Mouse (Mus musculus): Measurements from ENCODE around the gene C87436. TPM values are rescaled to one million over a fixed set of nuclear protein-coding genes. Genes with fewer than 3 reads are reported as not detected.

The C87436 gene
- total RNA-seq, 2 experiments from 2014 or later: 13.5 to 14.7 TPM

DNA sequence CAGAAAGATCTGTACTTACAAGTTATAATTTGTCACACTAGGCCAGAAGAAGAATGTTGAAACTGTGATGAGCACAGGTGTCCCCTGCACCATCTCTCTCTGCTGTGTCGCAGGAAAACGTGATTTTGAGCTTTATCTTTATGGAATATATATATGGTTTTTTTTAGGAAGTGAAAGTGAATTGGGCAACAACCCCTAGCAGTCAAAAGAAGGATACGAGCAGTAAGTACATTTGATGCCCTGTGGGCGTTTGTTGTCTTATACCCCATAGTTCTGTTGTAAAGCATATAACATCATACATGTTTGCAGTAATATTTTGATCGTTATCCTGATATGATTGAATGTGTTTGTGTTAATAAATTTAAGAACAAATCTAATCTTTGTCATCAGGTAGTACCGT lies 19.5 kb upstream of the C87436 start:
- no peak for DNase-seq (ENCODE audit: extremely low spot score in 1 of 2, low spot score in 2 of 2)
- intact Hi-C loops (cut with DNase I): no loop called here

DNA sequence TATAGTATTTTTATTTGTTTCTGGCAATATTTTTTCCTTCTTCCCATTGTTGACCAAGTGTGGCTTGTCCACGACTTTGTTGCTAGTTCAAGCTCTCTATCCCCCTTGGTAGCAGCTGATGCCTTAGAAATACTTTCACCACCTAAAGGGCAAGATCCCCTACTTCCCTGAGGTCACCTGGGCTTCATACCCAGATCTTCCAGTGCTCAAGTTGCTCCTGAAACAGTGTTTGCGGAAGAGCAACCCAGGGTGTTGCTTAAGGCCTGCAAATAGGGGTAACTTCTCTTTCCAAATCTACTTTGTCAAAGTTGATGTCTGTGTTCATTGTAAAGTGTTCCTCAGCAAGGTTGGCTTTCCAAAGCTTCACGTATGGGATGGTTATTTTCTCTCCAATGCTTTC lies 18.9 kb upstream of the C87436 start:
- DNase-seq (ENCODE audit: extremely low spot score in 1 of 2, low spot score in 2 of 2): no peak
- intact Hi-C loops (cut with DNase I): no loop called here

DNA sequence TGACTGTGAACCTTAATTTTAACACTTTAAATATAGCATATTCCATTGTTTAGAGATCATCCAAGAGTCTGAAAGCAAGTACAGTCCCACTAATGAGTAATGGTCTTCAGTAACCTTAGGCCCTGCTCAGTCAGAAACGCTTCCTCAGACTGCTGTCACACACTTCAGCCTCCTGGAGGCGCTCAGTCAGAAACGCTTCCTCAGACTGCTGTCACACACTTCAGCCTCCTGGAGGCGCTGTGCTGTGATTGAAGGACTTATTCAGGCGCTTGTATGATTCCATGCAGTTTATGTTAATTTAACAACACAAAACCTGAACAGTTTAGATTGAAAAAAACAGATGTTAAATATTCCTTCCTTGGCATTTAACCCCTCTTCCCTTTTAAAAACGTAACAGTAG lies 17.7 kb upstream of the C87436 start:
- DNase-seq (ENCODE audit: extremely low spot score in 1 of 2, low spot score in 2 of 2): peak in 1 of 2 experiments; percentile 28
- intact Hi-C loops (cut with DNase I): no loop called here

DNA sequence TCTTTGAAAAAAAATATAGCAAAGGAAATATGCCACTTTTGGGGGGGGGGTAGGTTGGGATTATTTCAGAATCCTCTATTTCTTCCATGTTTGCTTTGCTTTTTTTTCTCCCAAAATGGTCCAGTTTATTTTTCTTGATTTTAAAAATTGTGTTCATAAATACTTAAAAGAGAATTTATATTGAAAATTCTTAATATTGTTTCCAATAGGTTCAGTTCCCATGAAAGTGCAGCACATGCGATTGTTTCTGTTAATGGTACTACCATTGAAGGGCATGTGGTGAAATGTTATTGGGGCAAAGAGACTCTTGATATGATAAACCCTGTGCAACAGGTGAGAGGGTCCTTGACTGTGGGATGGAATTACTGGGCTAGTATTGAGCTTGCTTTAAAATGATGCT lies 11.8 kb upstream of the C87436 start, which contains the start of gene Gm44790:
TSS of gene Gm44790 (plus strand) at position 301 of the 400 bp plus-strand sequence.
- intact Hi-C loops (cut with DNase I): loop anchor here (5.0 kb wide), 1 partner anchor 256 kb away; the partner anchor contains the start of gene Snrnp27
- DNase-seq (ENCODE audit: extremely low spot score in 1 of 2, low spot score in 2 of 2): no peak

DNA sequence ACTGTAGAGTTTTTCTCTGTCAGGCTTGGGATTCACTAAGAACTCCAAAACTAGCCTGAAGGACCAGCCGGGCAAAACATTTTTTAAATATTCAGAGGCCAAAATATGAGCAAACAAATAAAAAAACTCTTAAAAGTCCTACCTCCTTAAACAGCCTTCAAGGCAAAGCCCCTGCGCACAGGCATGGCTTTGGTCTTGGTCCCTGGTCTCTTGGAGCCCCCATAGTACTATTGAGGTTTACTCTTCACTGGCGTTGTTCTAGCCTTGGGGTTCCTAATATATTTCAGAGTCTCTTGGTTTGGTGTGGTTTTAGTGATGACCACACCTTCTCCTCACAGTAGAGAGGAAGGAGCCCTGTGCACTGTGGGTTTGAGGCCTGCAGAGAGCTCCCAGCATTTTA lies 6.6 kb upstream of the C87436 start:
- DNase-seq (ENCODE audit: extremely low spot score in 1 of 2, low spot score in 2 of 2): no peak
- intact Hi-C loops (cut with DNase I): no loop called here

DNA sequence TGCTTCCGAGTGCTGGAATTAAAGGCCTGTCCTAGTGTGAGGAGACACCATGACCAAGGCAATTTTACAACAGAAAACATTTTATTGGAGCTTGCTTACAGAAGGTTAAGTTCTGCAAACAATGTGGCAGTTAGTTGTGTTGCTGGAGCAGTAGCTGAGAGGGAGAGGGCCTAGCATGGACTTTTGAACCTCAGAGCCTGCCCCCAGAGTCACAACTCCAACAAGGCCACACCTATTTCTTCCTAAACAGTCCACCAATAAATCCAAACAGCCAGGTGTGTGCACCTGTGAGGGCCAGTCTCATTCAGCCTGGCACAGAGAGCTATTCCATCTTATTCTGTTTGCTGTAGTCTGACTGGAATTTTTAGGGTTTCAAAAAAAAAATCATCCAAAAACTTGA lies 4.5 kb upstream of the C87436 start:
- intact Hi-C loops (cut with DNase I): no loop called here
- DNase-seq (ENCODE audit: extremely low spot score in 1 of 2, low spot score in 2 of 2): no peak

DNA sequence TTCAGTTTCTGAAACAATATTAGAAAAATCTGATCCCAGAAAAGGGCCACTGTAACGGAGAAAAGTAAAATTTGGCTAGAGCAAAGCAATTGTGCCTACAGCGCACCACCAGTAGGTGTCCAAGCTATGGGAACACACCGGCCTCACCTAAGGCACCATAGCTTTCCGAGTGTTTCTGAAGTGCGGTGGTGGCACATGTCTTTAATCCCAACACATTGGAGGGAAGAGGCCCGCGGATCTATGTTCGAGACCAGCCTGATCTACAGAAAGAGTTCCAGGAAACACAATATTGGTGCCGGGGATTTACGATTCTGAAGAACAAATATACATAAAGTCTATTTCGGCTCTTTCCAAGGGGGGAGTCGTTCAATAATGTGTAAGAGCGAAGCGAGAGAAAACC lies 463 bp upstream of the C87436 start:
- DNase-seq (ENCODE audit: extremely low spot score in 1 of 2, low spot score in 2 of 2): peak; percentile 32 to 55
- intact Hi-C loops (cut with DNase I): no loop called here

DNA sequence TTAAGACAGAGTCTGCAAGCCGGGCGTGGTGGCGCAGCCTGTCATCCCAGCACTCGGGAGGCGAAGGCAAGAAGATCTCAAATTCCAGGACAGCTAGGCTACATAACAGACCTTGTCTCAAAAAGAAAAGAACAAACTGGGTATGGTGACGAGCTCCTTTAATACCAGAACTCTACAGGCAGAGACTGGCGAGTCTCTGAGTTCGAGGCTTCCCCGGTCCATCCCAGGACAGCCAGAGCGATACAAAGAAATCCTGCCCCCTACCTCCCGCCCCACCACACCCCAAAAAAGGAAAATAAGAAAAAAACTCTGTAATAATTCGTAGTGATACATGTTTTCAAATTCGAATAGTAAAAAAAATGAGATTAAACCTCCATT lies 934 bp downstream of the C87436 start:
- intact Hi-C loops (cut with DNase I): no loop called here
- DNase-seq (ENCODE audit: extremely low spot score in 1 of 2, low spot score in 2 of 2): no peak

DNA sequence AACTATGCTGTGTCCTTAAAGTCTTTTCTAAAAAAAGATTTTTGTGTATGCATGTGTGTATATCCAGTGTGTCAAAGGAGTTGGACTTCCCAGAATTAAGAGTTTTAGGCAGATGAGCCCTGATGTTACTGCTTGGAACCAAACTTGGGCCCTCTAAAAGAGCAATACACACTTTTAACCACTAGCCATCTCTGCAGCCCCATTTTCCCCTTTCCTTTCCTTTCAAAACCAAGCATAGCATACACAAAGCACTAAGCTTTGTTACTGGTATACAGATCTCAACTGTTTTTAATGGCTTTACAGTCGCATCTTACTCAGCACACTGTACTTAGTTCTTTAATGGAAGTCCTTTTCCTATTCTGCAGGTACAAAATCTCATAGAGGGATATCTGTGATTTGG lies 1.4 kb downstream of the C87436 start:
- intact Hi-C loops (cut with DNase I): no loop called here
- DNase-seq (ENCODE audit: extremely low spot score in 1 of 2, low spot score in 2 of 2): no peak

DNA sequence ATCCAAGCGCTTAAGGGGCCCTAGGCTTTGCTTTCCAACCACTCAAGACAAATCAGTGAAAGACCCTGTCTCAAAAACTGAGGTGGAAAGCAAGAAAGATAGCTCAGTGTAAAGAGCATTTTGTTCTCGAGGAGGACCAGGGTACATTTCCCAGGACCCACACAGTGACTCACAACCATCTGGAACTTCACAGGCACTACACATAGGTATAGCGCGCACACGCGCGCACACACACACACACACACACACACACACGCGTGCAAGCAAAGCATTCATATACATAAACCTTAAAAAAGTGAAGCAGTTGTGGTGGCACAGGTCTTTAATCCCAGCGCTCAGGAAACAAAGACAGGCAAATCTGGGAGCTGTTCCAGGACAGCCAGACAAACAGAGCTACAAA lies 3.4 kb downstream of the C87436 start:
- no peak for DNase-seq (ENCODE audit: extremely low spot score in 1 of 2, low spot score in 2 of 2)

DNA sequence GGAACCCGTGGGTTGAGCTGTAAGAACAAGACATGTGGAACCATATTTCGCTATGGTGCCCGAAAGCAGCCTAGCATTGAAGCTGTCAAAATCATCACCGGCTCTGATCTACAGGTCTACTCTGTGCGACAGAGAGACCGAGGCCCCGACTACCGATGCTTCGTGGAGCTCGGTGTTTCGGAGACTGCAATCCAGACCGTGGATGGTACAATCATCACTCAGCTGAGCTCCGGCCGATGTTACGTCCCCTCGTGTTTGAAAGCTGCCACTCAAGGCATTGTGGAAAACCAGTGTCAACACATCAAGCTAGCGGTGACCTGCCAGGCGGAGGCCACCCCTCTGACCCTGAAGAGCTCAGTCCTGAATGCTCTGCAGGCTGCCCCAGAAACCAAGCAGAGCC lies 7.4 kb downstream of the C87436 start:
- intact Hi-C loops (cut with DNase I): no loop called here
- no peak for DNase-seq (ENCODE audit: extremely low spot score in 1 of 2, low spot score in 2 of 2)

More for the DNA sequence above, 3.4 kb downstream of the C87436 start:
- intact Hi-C loops (cut with DNase I): no loop called here

DNA sequence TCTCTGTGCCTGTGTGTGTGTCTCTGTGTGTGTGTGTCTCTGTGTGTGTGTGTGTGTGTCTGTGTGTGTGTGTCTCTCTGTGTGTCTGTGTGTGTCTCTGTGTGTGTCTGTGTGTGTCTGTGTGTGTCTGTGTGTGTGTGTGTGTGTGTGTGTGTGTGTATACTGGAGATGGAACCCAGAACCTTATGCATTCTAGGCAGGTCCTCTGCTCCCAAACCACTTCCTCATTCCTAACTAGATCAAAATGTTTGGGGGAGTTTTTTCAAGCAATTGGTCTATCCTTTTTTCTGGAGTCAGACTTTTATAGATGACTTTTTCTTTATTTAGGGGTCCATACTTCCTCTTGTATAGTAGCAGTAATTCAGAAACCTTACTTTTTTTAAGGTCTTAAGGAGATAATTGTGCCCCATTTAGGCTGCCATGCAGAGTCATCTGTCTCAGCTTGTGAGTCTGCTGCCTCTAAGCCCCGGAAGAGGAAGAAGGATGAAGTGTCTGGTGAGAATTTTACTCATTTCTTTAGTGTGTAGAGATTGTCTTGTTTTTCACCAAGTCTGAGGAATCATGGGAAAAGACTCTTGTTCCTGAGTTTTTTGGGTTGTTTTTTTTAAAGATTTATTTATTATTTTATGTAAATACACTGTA lies 8.9 kb downstream of the C87436 start:
- no peak for DNase-seq (ENCODE audit: extremely low spot score in 1 of 2, low spot score in 2 of 2)
- intact Hi-C loops (cut with DNase I): no loop called here

DNA sequence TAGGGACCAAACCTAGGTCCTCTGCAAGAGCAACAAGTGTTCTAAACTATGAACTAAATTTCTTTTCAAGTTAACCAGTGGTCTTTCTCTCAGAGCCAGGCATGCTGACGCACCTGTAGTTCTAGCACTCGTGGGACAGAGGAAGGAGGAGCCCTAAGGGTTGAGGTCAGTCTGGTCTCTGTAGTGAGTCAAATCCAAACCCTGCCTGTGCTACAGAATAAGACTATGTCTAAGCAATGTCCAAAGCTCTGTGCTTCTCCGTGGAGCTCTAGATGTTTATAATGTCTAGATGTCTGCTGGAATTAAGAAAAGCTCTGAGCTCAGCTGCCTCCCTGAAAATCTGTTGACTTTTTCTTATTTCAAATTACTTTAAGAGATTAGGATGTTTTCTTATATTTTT lies 18.6 kb downstream of the C87436 start:
- intact Hi-C loops (cut with DNase I): no loop called here

DNA sequence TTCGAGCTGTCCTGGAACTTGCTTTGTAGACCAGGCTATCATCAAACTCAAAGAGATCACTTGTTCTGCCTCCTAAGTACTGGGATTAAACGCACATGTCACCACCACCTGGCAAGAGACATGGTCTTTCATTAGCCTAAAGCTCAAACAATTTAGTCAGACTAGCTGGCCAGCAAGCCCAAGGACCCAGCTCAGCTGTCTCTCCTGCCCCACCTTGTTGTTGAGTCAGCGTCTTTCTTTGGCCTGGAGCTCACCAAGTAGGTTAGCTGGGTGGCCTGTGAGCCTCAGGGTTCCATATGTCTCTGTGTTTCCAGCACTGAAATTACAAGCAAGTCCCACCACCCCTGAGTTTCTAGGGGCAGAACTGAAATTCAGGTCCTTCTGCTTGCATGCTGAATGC lies 24.9 kb downstream of the C87436 start:
- intact Hi-C loops (cut with DNase I): no loop called here

More for the DNA sequence above, 18.6 kb downstream of the C87436 start:
- DNase-seq (ENCODE audit: extremely low spot score in 1 of 2, low spot score in 2 of 2): no peak

DNA sequence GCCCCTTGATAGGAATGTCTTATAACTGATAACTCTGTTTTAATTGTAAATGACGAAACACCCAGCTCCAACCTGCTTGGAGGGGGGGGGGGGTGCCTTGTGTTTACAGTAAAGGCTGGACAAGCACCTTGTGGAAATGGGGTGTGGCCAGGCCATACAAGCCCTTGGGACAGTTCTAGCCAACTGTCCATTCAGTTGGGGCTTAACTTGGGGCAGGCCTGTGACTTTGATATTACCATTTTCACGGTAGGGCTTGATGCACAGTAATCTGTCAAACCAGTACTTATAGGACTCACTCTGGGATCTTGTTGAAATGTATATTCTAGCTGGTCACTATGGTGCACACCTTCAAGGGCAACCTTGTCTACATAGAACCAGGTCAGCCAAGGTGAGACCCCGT lies 33.1 kb downstream of the C87436 start:
- intact Hi-C loops (cut with DNase I): no loop called here
- DNase-seq (ENCODE audit: extremely low spot score in 1 of 2, low spot score in 2 of 2): no peak

More for the DNA sequence above, 24.9 kb downstream of the C87436 start:
- DNase-seq (ENCODE audit: extremely low spot score in 1 of 2, low spot score in 2 of 2): no peak

DNA sequence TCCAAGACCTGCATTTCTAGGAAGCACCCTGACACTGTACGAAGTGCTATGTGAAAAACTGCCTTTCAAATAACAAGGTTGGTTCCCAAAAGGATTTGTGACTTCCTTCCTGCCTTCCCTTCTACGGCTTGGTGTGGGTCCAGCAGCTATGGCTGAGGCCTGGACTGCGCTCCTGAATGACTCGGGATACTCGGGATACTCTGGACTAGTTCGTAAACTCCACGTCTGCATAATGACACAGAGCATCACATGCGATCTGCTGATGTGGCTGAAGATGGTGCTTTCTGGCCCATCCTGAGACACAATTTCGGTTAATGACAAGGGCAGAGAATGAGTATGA lies 33.6 kb downstream of the C87436 start:
- intact Hi-C loops (cut with DNase I): loop anchor here (1.0 kb wide), 1 partner anchor 55 kb away; the partner anchor contains the start of gene Pcbp1
- no peak for DNase-seq (ENCODE audit: extremely low spot score in 1 of 2, low spot score in 2 of 2)

DNA sequence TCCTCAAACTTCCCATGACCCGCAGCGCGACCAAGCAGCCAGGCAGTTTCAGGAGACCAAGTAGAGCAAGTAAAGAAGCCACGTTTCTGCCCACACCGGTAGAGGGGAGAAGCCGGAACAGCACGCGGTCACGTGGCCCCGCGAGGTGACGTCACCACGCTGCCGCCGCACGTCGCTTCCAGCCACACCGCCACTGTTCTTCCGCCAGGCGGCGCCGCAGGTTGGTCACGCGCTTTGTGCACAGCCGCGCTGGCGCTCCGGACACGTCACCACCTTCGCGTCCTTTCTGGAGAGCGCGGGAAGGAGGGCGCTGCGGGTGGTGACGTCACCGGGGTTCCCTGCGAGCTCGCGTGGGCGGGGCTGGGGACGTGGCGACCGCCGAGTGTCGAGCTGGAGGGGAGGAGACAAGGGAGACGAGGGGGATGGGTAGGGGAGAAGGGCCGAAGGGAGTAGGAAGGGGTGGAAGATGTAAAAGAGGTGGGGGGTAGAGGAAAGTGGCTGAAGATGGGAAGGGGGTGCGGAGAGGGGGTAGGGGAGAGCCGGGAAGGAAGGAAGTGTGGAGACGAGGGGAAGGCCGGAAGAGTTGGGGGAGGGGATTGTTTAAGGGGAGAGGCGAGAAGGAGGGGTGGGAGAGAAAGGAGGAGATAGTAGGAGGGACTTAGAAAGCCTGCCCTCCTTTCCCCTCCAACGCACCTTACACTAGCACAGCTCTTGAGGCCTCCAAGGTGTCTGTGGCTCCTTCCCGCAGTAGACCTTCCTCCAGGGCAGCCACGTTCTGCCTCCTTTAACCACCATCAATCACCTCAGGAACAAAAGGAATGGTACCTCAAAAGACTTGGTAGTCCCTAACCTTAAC lies 34.2 kb downstream of the C87436 start:
- DNase-seq (ENCODE audit: extremely low spot score in 1 of 2, low spot score in 2 of 2): peak; percentile 100
- intact Hi-C loops (cut with DNase I): loop anchor here (1.0 kb wide), 1 partner anchor 54 kb away; the partner anchor contains the start of gene Pcbp1

DNA sequence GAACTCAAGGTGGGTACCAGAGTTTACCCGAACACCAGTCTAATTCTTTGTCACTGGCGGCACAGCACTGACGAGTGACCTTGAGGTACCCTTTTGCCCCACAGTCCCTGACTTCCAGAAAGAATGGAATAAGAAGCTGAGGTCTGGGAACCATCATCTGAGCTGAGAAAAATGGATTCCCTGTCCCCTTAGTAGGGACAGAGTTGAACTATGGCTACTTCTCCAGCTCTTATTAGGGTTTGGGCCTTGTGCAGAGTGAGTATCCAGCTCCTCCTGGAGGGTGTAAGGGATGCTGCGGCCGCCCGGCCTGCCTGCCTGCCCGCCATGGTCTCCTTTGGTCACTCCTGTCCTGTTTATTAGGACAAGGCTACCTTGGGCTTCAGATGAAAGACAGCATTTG lies 34.9 kb downstream of the C87436 start:
- peak in 1 of 2 experiments; percentile 46 for DNase-seq (ENCODE audit: extremely low spot score in 1 of 2, low spot score in 2 of 2)
- intact Hi-C loops (cut with DNase I): no loop called here

DNA sequence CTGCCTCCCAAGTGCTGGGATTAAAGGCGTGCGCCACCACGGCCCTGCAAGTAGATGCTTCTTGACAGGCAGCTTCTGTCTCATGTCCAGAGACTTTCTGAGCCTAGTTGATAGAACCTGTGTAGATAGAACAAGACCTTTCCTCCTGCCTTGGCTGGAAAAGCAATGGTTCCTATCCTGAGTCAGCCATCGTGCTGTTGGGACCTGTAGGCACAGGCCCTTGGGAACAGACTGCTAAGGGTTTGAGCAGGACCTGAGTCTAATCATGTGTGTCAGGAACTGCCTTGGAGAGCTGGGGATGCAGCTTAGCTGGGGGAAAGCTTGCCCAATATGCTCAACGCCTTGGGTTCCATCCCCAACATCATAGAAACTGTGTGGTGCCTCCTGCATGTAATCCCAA lies 35.9 kb downstream of the C87436 start:
- intact Hi-C loops (cut with DNase I): no loop called here
- no peak for DNase-seq (ENCODE audit: extremely low spot score in 1 of 2, low spot score in 2 of 2)

DNA sequence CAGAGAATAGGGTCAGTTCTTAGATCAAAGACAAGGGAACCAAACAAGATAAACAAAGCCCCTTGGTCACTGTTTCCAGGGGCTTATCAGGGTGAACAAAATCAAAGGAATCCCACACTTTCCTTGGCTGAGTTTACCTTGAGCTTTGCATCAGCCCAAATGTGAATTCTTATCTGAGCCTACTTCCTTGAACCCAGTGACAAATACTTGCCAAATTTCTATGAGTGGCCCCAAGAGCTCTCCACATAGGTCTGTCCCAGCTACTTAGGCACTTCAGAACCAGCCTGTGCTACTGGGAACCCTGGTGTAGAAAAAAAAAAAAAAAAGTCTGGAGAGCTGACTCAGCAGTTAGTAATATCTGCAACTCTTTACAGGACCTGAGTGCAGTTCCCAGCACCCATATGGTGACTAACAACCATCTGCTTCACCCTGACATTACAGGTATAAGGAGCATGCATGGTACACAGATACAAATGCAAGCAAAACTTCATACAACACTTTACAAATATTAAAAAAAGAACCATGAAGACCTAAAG lies 36.5 kb downstream of the C87436 start:
- no peak for DNase-seq (ENCODE audit: extremely low spot score in 1 of 2, low spot score in 2 of 2)
- intact Hi-C loops (cut with DNase I): no loop called here

Measured in left cerebral cortex, postnatal 10 days (tissue).